Mouse (Mus musculus): ENCODE measurements at regions not wholly inside any gene's neighbourhood (a gene's known extent, or its start where the extent isn't known, plus 50 kb on each side); places are given as distances from the start of the nearest gene placed in this dataset.

GRCm38 (mm10) chr1:120846146-120846545 is 243.9 kb downstream of the En1 start:
- no peaks in the 10 kb centered on the region for H3K36me3 ChIP-seq
- H3K27ac ChIP-seq: no peak overlapping the region
- no peak overlapping the region for H3K4me3 ChIP-seq
- ATAC-seq (ENCODE audit: low FRiP score): no peak
- no peak overlapping the region for H3K4me2 ChIP-seq (replicated peaks)
- no peaks in the 10 kb centered on the region for H3K4me1 ChIP-seq
- H3K27me3 ChIP-seq: no peaks in the 10 kb centered on the region
- no peak overlapping the region for H3K9ac ChIP-seq
- 74% methylated on average over 2 of the region's 2 CpGs for WGBS
- H3K9me3 ChIP-seq (replicated peaks): no peaks in the 10 kb centered on the region

GRCm38 (mm10) chr1:120851860-120852503 is 249.8 kb downstream of the En1 start:
- Histone ChIP-seq H3K4me3 (no peak overlapping the region), H3K4me1 (no peaks in the 10 kb centered on the region), H3K27me3 (no peaks in the 10 kb centered on the region), H3K36me3 (no peaks in the 10 kb centered on the region), H3K4me2 (replicated peaks) (no peak overlapping the region), H3K27ac (no peak overlapping the region), H3K9ac (no peak overlapping the region), H3K9me3 (replicated peaks) (no peaks in the 10 kb centered on the region)
- 79% methylated on average over 6 of the region's 6 CpGs for WGBS
- no peak for ATAC-seq (ENCODE audit: low FRiP score)

- no peak overlapping the region for H3K9ac ChIP-seq
- no peaks in the 10 kb centered on the region for H3K9me3 ChIP-seq (replicated peaks)
- H3K36me3 ChIP-seq: no peaks in the 10 kb centered on the region
- ATAC-seq (ENCODE audit: low FRiP score): no peak
- no peaks in the 10 kb centered on the region for H3K27me3 ChIP-seq
- no peak overlapping the region for H3K27ac ChIP-seq
- no peak overlapping the region for H3K4me2 ChIP-seq (replicated peaks)
- WGBS: 72% methylated on average over 5 of the region's 5 CpGs
- H3K4me3 ChIP-seq: no peak overlapping the region
- H3K4me1 ChIP-seq: no peaks in the 10 kb centered on the region
Observed at GRCm38 (mm10) chr1:120857566-120857965, 255.3 kb downstream of the En1 start.

- no peak for ATAC-seq (ENCODE audit: low FRiP score)
- no peaks in the 10 kb centered on the region for H3K27me3 ChIP-seq
- no peak overlapping the region for H3K4me3 ChIP-seq
- no peaks in the 10 kb centered on the region for H3K36me3 ChIP-seq
- no peak overlapping the region for H3K9ac ChIP-seq
- H3K9me3 ChIP-seq (replicated peaks): no peaks in the 10 kb centered on the region
- no peak overlapping the region for H3K27ac ChIP-seq
- H3K4me1 ChIP-seq: no peaks in the 10 kb centered on the region
- 65% methylated on average over 5 of the region's 5 CpGs for whole genome bisulfite sequencing
- no peak overlapping the region for H3K4me2 ChIP-seq (replicated peaks)
Observed at GRCm38 (mm10) chr1:120859546-120859945, 257.3 kb downstream of the En1 start.

GRCm38 (mm10) chr1:120872554-120872953 is 270.3 kb downstream of the En1 start:
- no peaks in the 10 kb centered on the region for H3K36me3 ChIP-seq
- no peak overlapping the region for H3K27ac ChIP-seq
- no peak overlapping the region for H3K9ac ChIP-seq
- H3K9me3 ChIP-seq (replicated peaks): no peaks in the 10 kb centered on the region
- ATAC-seq (ENCODE audit: low FRiP score): no peak
- no peak overlapping the region for H3K4me3 ChIP-seq
- no peak overlapping the region for H3K4me2 ChIP-seq (replicated peaks)
- WGBS: 59% methylated on average over 7 of the region's 7 CpGs
- H3K4me1 ChIP-seq: no peaks in the 10 kb centered on the region
- H3K27me3 ChIP-seq: no peaks in the 10 kb centered on the region

GRCm38 (mm10) chr1:120882959-120883549 is 280.8 kb downstream of the En1 start:
- 67% methylated on average over 10 of the region's 10 CpGs for WGBS
- Histone ChIP-seq H3K36me3 (no peaks in the 10 kb centered on the region), H3K4me3 (no peak overlapping the region), H3K27me3 (no peaks in the 10 kb centered on the region), H3K9me3 (replicated peaks) (no peaks in the 10 kb centered on the region), H3K9ac (no peak overlapping the region), H3K4me1 (peaks cover 4% of the 10 kb centered on the region), H3K27ac (no peak overlapping the region), H3K4me2 (replicated peaks) (no peak overlapping the region)
- peak; percentile 18; the same call in 1 of the 2 replicates for ATAC-seq (ENCODE audit: low FRiP score)

GRCm38 (mm10) chr1:120883632-120884031 is 281.4 kb downstream of the En1 start:
- Histone ChIP-seq H3K4me3 (no peak overlapping the region), H3K9ac (no peak overlapping the region), H3K27ac (no peak overlapping the region), H3K27me3 (no peaks in the 10 kb centered on the region), H3K9me3 (replicated peaks) (no peaks in the 10 kb centered on the region), H3K4me1 (peaks cover 4% of the 10 kb centered on the region), H3K36me3 (no peaks in the 10 kb centered on the region), H3K4me2 (replicated peaks) (no peak overlapping the region)
- WGBS: 45% methylated on average over 9 of the region's 9 CpGs
- ATAC-seq (ENCODE audit: low FRiP score): peak; percentile 52

- WGBS: 44% methylated on average over 6 of the region's 6 CpGs
- Histone ChIP-seq H3K9me3 (replicated peaks) (0 out of 2 replicates have a peak, but pooled peaks cover 4% of the 10 kb centered on the region), H3K4me1 (peaks cover 9% of the 10 kb centered on the region), H3K27ac (no peak overlapping the region), H3K9ac (no peak overlapping the region), H3K36me3 (no peaks in the 10 kb centered on the region), H3K4me3 (no peak overlapping the region), H3K4me2 (replicated peaks) (no peak overlapping the region), H3K27me3 (no peaks in the 10 kb centered on the region; the same call in 1 of the 2 replicates)
- peak; percentile 65 for ATAC-seq (ENCODE audit: low FRiP score)
Observed at GRCm38 (mm10) chr1:120910801-120911200, 308.6 kb downstream of the En1 start.

GRCm38 (mm10) chr1:120911962-120912670 is 309.9 kb downstream of the En1 start:
- Histone ChIP-seq H3K27me3 (no peaks in the 10 kb centered on the region; the same call in 1 of the 2 replicates), H3K36me3 (no peaks in the 10 kb centered on the region), H3K9ac (no peak overlapping the region), H3K4me1 (peaks cover 9% of the 10 kb centered on the region), H3K9me3 (replicated peaks) (0 out of 2 replicates have a peak, but pooled peaks cover 4% of the 10 kb centered on the region), H3K4me2 (replicated peaks) (no peak overlapping the region), H3K27ac (no peak overlapping the region), H3K4me3 (no peak overlapping the region)
- peak; percentile 75 for ATAC-seq (ENCODE audit: low FRiP score)
- 30% methylated on average over 8 of the region's 8 CpGs for WGBS

- no peak overlapping the region for H3K27ac ChIP-seq
- no peaks in the 10 kb centered on the region for H3K36me3 ChIP-seq
- no peaks in the 10 kb centered on the region for H3K9me3 ChIP-seq (replicated peaks)
- ATAC-seq (ENCODE audit: low FRiP score): no peak
- no peak overlapping the region for H3K4me3 ChIP-seq
- 82% methylated on average over 3 of the region's 3 CpGs for WGBS
- no peak overlapping the region for H3K4me2 ChIP-seq (replicated peaks)
- 0 out of 2 replicates have a peak, but pooled peaks cover 2% of the 10 kb centered on the region for H3K27me3 ChIP-seq
- no peaks in the 10 kb centered on the region for H3K4me1 ChIP-seq
- H3K9ac ChIP-seq: no peak overlapping the region
Observed at GRCm38 (mm10) chr1:120921540-120921939, 319.3 kb downstream of the En1 start.

- Histone ChIP-seq H3K4me3 (no peak overlapping the region), H3K9me3 (replicated peaks) (no peaks in the 10 kb centered on the region), H3K27me3 (0 out of 2 replicates have a peak, but pooled peaks cover 2% of the 10 kb centered on the region), H3K36me3 (no peaks in the 10 kb centered on the region), H3K4me2 (replicated peaks) (no peak overlapping the region), H3K9ac (no peak overlapping the region), H3K27ac (no peak overlapping the region), H3K4me1 (no peaks in the 10 kb centered on the region)
- WGBS: 70% methylated on average over 3 of the region's 3 CpGs
- ATAC-seq (ENCODE audit: low FRiP score): no peak
Observed at GRCm38 (mm10) chr1:120925271-120925670, 323.1 kb downstream of the En1 start.

- no peak for ATAC-seq (ENCODE audit: low FRiP score)
- Histone ChIP-seq H3K27me3 (no peaks in the 10 kb centered on the region), H3K4me2 (replicated peaks) (no peak overlapping the region), H3K9me3 (replicated peaks) (no peaks in the 10 kb centered on the region), H3K9ac (no peak overlapping the region), H3K4me3 (no peak overlapping the region), H3K27ac (no peak overlapping the region), H3K36me3 (no peaks in the 10 kb centered on the region), H3K4me1 (no peaks in the 10 kb centered on the region)
- 78% methylated on average over 7 of the region's 7 CpGs for WGBS
Observed at GRCm38 (mm10) chr1:120930141-120930540, 327.9 kb downstream of the En1 start.

Measured in hindbrain, embryonic 12.5 days (tissue).